Mouse (Mus musculus): ENCODE results near the gene Nes.

Gene Nes

GRCm38 (mm10) chr3:88022322-88023191, 51.7 kb downstream of the Nes start:
- peak; percentile 83 to 92 for DNase-seq (ENCODE audit: low spot score in 2 of 2)

- DNase-seq (ENCODE audit: low spot score in 2 of 2) = no peak
Measured at GRCm38 (mm10) chr3:88023192-88024074, 52.6 kb downstream of the Nes start.

GRCm38 (mm10) chr3:88026823-88027222, 55.9 kb downstream of the Nes start:
- no peak for DNase-seq (ENCODE audit: low spot score in 2 of 2)

- DNase-seq (ENCODE audit: low spot score in 2 of 2) = no peak
Measured at GRCm38 (mm10) chr3:88027434-88028186, 56.7 kb downstream of the Nes start, which contains the start of gene Hapln2. Gene Hapln2 (minus strand): TSS chr3:88027583.

All from urinary bladder, postnatal 36 days (tissue).